Mouse (Mus musculus) hindbrain, embryonic 16.5 days (tissue): ENCODE results near the gene Slc25a13. TPM values are rescaled to one million over a fixed set of nuclear protein-coding genes. Genes with fewer than 3 reads are reported as not detected.
"Not testable (repeated sequence)": the region's sequence is repeated elsewhere in the genome, so short reads cannot be mapped to it uniquely, and the experiment has no call there.

Experiments
- ATAC-seq: fragments of 200-750 bp; cut with Nextera tagmentation; 2 replicates; pipeline ENCODE4 v1.8.0; 2017; ENCODE audit warnings: moderate TSS enrichment, moderate library complexity
- H3K27ac ChIP-seq: fragments of 300-500 bp; sonication (generic); 2 replicates; pipeline ENCODE4 v1.5.1; 2014; ENCODE audit warnings: low read depth, mild to moderate bottlenecking, control low read depth, low read length, moderate library complexity
- H3K27me3 ChIP-seq: fragments of 300-500 bp; sonication (generic); replicated peaks from 2 replicates; pipeline ENCODE4 v1.6.1; 2014; ENCODE audit warnings: low read length; ENCODE audit not compliant: control insufficient read depth, insufficient read depth
- H3K36me3 ChIP-seq: fragments of 300-500 bp; sonication (generic); 2 replicates; pipeline ENCODE4 v1.6.1; 2014; ENCODE audit warnings: mild to moderate bottlenecking, low read length, moderate library complexity, mixed read lengths; ENCODE audit not compliant: control insufficient read depth, insufficient read depth
- H3K4me1 ChIP-seq: fragments of 300-500 bp; sonication (generic); 2 replicates; pipeline ENCODE4 v1.6.1; 2014; ENCODE audit warnings: low read depth, low read length; ENCODE audit not compliant: control insufficient read depth, insufficient read depth
- H3K4me2 ChIP-seq: fragments of 300-500 bp; sonication (generic); 2 replicates; pipeline ENCODE4 v1.6.1; 2014; ENCODE audit warnings: mild to moderate bottlenecking, low read length, control low read depth, moderate library complexity
- H3K4me3 ChIP-seq: fragments of 300-500 bp; sonication (generic); 2 replicates; pipeline ENCODE4 v1.5.1; 2014; ENCODE audit warnings: mild to moderate bottlenecking, low read length, control low read depth, moderate library complexity
- H3K9ac ChIP-seq: fragments of 300-500 bp; sonication (generic); 2 replicates; pipeline ENCODE4 v1.6.1; 2014; ENCODE audit warnings: low read depth, mild to moderate bottlenecking, control low read depth, low read length, moderate library complexity
- H3K9me3 ChIP-seq: fragments of 300-500 bp; sonication (generic); 2 replicates; pipeline ENCODE4 v1.6.1; 2014; ENCODE audit warnings: mild to moderate bottlenecking, low read length, moderate library complexity; ENCODE audit not compliant: control insufficient read depth
- WGBS: fragments of 180-500 bp; shearing (Covaris S2); extraction: QIAGEN DNeasy Blood & Tissue Kit; methylation state at CpG from one replicate; pipeline ENCODE4 v1.1.7; 2014; 5-methylcytosine and 5-hydroxymethylcytosine counted together
- polyA plus RNA-seq: library from polyadenylated mRNA; unstranded; fragments of >200 nt; fragmentation: Nextera tagmentation; extraction: Ambion mirVana; gene quantifications from 2 replicates; pipeline ENCODE4 v1.2.1, GENCODE M21; 2015

The Slc25a13 gene
- polyA plus RNA-seq, 1 experiment from 2014 or later: 6.3 TPM

- no peak overlapping the region for H3K27ac ChIP-seq
- no peaks in the 10 kb centered on the region for H3K27me3 ChIP-seq
- WGBS: 92% methylated on average over 7 of the region's 7 CpGs
- no peaks in the 10 kb centered on the region for H3K9me3 ChIP-seq
- ATAC-seq: no peak
- H3K4me2 ChIP-seq: no peak overlapping the region
- no peak overlapping the region for H3K4me3 ChIP-seq
- H3K4me1 ChIP-seq: no peaks in the 10 kb centered on the region
- H3K9ac ChIP-seq: no peak overlapping the region
- no peaks in the 10 kb centered on the region for H3K36me3 ChIP-seq
Observed at GRCm38 (mm10) chr6:6182191-6182590, 34.8 kb downstream of the Slc25a13 start.

DNA sequence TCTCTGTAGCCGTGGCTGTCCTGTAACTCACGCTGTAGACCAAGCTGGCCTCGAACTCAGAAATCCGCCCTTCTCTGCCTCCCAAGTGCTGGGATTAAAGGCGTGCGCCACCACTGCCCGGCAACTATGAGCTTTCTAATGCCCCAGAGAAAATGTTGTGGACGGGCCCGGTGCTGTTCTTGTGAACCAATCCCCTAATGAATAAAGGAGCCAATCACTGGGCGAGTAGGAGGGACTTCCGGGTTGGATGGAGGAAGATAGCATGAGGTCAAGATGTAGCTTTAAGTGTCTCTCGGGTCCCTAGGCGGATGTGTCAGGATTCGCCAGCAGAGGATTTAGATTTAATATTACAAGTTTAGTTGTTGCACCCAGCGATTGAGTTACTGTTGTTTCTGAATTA, 38.6 kb downstream of the Slc25a13 start:
- H3K4me2 ChIP-seq, ATAC-seq, H3K4me1 ChIP-seq, H3K36me3 ChIP-seq, H3K9me3 ChIP-seq, H3K27ac ChIP-seq, H3K4me3 ChIP-seq, H3K27me3 ChIP-seq, H3K9ac ChIP-seq: not testable (repeated sequence)
- 95% methylated on average over 15 of the region's 15 CpGs for WGBS

GRCm38 (mm10) chr6:6175350-6175971, 41.5 kb downstream of the Slc25a13 start:
- H3K36me3 ChIP-seq: no peaks in the 10 kb centered on the region
- H3K27me3 ChIP-seq: no peaks in the 10 kb centered on the region
- no peak overlapping the region for H3K27ac ChIP-seq
- no peak overlapping the region for H3K4me2 ChIP-seq
- H3K9me3 ChIP-seq: no peaks in the 10 kb centered on the region
- WGBS: 51% methylated on average over 5 of the region's 5 CpGs
- no peak overlapping the region for H3K4me3 ChIP-seq
- ATAC-seq: no peak
- H3K9ac ChIP-seq: no peak overlapping the region
- peaks cover 13% of the 10 kb centered on the region for H3K4me1 ChIP-seq

DNA sequence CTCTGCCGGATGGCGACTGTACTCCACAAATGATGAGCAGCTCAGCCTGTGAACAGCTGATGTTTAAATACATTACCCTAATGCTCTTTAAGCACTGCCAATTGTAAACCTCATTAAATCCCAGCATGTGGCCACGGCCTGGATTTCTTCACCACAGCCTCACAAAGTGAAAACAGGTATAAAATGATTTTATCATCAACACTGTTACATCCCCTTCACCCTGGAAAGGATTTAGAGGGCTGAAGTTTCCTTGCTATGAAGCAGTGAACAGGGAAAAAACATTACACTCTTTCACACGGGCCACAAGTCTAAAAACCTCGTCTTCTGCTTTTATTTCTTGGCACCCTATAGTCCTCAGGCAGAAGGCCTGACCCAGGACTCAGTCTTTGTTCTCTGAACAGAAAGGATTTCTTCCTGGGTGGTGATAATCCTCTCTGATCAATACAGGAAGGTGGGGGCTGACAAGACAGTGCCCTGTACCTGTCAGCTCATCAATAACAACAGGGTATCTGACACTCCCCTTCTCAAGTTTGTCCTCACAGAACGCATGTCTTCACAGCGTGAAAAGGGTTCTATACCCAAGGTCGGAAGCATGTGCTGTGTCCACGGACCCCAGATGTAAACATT, 42.9 kb downstream of the Slc25a13 start:
- peak; percentile 69 for ATAC-seq
- WGBS: 22% methylated on average over 9 of the region's 9 CpGs
- Histone ChIP-seq H3K27me3 (no peaks in the 10 kb centered on the region), H3K36me3 (no peaks in the 10 kb centered on the region), H3K9me3 (no peaks in the 10 kb centered on the region), H3K4me1 (peaks cover 13% of the 10 kb centered on the region), H3K4me3 (no peak overlapping the region), H3K4me2 (no peak overlapping the region), H3K27ac (peak overlapping the region; percentile 24; the same call in 1 of the 2 replicates), H3K9ac (no peak overlapping the region)

- Histone ChIP-seq H3K27me3 (no peaks in the 10 kb centered on the region), H3K9ac (no peak overlapping the region), H3K4me2 (no peak overlapping the region), H3K36me3 (no peaks in the 10 kb centered on the region), H3K9me3 (no peaks in the 10 kb centered on the region), H3K27ac (peak overlapping the region; percentile 24; the same call in 1 of the 2 replicates), H3K4me1 (peaks cover 16% of the 10 kb centered on the region), H3K4me3 (no peak overlapping the region)
- 24% methylated on average over 15 of the region's 15 CpGs for WGBS
- peak; percentile 25; the same call in 1 of the 2 replicates for ATAC-seq
Observed at GRCm38 (mm10) chr6:6173166-6173934, 43.6 kb downstream of the Slc25a13 start.

DNA sequence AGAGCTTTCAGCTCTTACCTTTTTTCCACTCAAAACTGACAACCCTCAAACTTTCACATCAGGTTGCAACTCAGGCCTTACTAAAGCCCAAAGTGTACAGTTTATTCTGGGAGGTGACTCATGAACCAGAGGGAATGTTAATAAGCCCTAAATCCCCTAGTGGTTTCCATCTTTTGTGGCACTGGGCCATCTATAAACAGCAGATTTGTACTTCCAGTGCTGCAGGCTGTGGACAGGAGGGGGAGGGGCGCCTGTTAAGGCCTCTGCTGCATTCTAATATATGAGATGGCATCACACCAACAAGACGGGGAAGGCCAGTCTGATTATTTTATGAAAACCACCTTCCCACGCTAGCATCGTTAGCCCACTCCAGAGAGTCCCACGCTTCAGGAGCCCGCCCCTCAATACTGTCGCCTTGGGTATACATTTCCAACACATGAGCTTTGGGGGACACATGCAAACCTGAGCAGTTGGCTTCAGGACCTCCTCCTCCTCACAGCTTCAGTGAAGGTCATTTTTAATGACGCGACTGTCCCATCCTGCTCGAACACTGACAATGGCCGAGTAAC, 48.3 kb downstream of the Slc25a13 start:
- Histone ChIP-seq H3K9me3 (no peaks in the 10 kb centered on the region), H3K9ac (no peak overlapping the region), H3K4me2 (no peak overlapping the region), H3K4me3 (no peak overlapping the region), H3K27ac (no peak overlapping the region), H3K4me1 (peaks cover 12% of the 10 kb centered on the region), H3K27me3 (no peaks in the 10 kb centered on the region), H3K36me3 (no peaks in the 10 kb centered on the region)
- ATAC-seq: peak; percentile 35; the same call in 1 of the 2 replicates
- 61% methylated on average over 11 of the region's 11 CpGs for WGBS

DNA sequence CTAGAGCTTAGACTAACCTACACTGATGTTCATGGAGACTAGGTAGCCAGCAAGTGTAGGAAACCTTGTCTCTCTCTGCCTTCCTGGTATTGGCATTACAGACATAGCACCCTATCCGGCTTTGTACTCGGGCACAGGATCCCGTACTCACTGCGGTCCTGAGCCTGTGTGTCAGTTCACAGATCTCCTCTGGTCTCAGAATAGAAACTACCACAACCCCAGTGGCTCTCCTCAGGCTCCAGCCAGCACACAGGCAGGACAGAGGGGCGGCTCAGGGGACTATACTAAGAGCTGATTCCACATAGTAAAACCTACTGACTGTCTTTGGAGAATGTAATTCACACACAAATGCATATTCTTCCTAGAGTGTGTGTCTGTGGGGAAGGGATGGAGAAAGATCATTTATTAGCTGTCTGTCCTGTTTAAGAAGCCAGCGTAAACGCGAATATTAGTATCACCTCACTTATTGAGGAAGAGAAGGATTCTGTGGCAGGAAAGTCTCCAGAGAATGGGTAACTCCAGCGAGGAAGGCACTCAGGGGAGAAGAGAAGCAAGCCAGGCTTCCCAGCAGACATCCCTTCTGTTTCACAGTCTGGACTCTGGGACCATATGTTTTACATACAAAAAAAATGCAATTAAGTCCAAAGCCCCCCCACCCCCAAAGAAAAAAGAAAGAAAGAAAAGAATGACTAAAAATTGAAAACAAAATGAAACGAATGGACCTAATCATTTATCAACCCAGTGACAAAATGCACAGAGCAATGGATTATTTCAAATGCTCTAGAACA, 49.4 kb downstream of the Slc25a13 start:
- Histone ChIP-seq H3K27ac (no peak overlapping the region), H3K27me3 (no peaks in the 10 kb centered on the region), H3K9ac (no peak overlapping the region), H3K4me3 (no peak overlapping the region), H3K36me3 (no peaks in the 10 kb centered on the region), H3K4me1 (peaks cover 5% of the 10 kb centered on the region; the same call in 1 of the 2 replicates), H3K9me3 (no peaks in the 10 kb centered on the region), H3K4me2 (no peak overlapping the region)
- WGBS: 84% methylated on average over 10 of the region's 10 CpGs
- no peak for ATAC-seq

DNA sequence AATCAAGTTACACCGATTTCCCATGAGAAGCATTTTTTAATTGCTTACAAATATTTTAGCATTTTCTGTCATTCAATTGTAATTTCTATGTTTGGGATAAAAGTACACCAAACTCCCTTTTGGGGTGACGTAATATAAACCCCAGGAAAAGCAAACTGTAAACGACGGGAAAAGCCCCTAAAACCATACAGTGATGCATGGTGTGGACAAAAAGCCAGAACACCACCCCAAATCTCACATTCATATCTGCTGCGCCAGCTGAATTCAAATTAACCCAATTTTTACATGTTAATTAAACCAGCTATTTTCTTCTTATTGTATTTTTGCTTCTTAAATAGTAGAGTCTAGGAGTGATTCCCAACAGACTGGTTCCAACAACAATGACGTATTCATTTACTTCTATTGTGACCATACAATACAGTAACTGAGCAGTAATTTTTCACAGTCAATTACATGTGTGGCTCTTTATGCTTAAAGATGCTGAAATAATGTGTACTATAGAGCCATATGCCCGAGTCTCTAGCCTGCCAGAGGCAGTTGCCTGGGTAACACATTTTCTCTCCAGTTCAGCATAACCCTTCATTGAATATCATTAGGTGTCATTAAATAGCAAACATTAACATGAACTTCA, 53.9 kb downstream of the Slc25a13 start:
- H3K4me1 ChIP-seq: peaks cover 5% of the 10 kb centered on the region
- peak; percentile 73 for ATAC-seq
- H3K4me2 ChIP-seq: no peak overlapping the region
- no peaks in the 10 kb centered on the region for H3K27me3 ChIP-seq
- 35% methylated on average over 7 of the region's 7 CpGs for WGBS
- H3K9me3 ChIP-seq: no peaks in the 10 kb centered on the region
- H3K4me3 ChIP-seq: no peak overlapping the region
- H3K27ac ChIP-seq: no peak overlapping the region
- H3K9ac ChIP-seq: no peak overlapping the region
- H3K36me3 ChIP-seq: no peaks in the 10 kb centered on the region
